Mouse (Mus musculus): Measurements from ENCODE around the gene Abcg2.

- TF ChIP-seq MAX (IDR thresholded peaks at IDR 0.05), result no peak
- TF ChIP-seq CTCF (IDR thresholded peaks at IDR 0.05; ENCODE audit: control insufficient read depth, insufficient read depth, insufficient read length), result no peak
These were observed 57.9 kb downstream of the Abcg2 start for GRCm38 (mm10) chr6:58642191-58642590.
